Mouse (Mus musculus): ENCODE results near the gene Vsig2.

The Vsig2 gene

DNA sequence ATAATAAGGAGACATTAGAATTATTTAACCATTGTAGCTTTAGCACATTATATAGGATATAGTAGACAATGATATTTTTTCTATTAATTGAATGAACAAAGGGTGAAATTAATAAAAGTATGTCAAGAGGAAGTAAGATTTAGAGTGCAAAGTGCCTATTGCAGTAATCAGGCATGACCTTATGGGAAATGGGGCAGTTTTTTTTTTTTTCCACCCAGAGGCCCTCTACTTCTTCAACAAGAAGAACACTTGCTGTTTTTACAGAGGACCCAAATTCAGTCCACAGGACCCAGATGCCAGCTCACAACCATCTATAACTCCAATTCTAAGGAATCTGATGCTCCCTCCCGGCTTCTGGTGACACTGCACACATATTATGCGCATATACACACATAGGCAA is 21.6 kb downstream of the Vsig2 start:
- no peak for DNase-seq (ENCODE audit: low read depth, low spot score)

- DNase-seq (ENCODE audit: low read depth, low spot score) = no peak
Measured at GRCm38 (mm10) chr9:37563805-37564204, 24.8 kb downstream of the Vsig2 start.

- no peak for DNase-seq (ENCODE audit: low read depth, low spot score)
Measured at GRCm38 (mm10) chr9:37567019-37567418, 28.0 kb downstream of the Vsig2 start.

GRCm38 (mm10) chr9:37567454-37567853 is 28.4 kb downstream of the Vsig2 start:
- DNase-seq (ENCODE audit: low read depth, low spot score) = no peak

- DNase-seq (ENCODE audit: low read depth, low spot score) = no peak
Measured at GRCm38 (mm10) chr9:37567892-37568604, 29.0 kb downstream of the Vsig2 start.

DNA sequence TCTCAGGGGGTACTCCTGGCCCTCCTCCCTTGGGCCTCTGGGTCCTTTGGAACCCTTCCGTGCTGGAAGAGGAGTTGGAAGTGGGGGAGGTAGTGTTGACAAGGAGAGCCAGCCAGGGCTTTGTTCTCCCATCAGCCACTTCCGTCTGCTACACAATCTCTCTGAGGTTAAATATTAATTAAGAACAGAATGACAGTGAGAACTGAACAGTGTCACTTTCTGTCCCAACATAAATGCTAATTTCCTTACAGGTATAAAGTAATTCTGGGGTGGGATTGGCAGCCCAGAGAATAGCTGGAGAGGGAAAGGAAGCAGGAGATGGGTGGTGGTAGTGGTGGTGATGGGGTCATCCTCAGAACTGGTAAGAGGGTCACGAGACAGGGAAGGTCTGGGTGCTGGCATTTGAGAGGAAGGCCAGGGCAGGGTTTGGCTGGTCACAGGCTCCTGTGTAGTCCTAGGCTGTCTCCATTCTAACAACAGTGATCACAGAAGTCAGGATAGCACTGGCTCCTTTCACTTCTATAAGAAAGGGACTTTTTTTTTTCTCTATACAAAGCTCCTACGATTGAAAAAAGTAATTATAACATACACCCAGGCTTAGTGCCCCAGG is 29.7 kb downstream of the Vsig2 start:
- no peak for DNase-seq (ENCODE audit: low read depth, low spot score)

- no peak for DNase-seq (ENCODE audit: low read depth, low spot score)
Measured at GRCm38 (mm10) chr9:37569231-37569835, 30.3 kb downstream of the Vsig2 start.

- no peak for DNase-seq (ENCODE audit: low read depth, low spot score)
Measured at GRCm38 (mm10) chr9:37572204-37572876, 33.3 kb downstream of the Vsig2 start.

DNA sequence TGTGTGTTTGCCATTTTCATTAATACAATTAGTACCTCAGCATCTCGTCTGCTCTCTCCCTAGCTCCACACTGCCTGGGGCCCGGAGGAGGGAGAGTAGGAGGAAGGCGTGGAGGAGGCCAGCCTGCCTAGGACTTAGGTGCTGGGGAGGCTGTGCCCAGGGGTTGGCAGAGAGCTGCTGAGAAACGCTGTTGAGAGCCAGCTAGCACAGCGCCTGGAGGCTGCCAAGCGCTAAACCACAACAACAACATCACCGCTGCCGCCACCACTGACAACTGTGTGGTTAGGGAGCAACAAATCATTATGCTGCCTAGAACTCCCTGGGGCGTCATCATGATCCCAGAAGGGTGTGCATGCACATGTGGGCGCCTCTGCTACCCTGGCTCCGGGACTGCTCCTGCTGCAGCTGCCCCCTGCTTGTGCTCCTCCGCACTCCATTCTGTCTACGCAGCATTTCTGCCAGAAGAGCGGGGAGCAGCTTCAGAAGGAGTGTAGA is 37.4 kb downstream of the Vsig2 start:
- no peak for DNase-seq (ENCODE audit: low read depth, low spot score)

- DNase-seq (ENCODE audit: low read depth, low spot score) = no peak
Measured at GRCm38 (mm10) chr9:37583594-37583993, 44.5 kb downstream of the Vsig2 start.

DNA sequence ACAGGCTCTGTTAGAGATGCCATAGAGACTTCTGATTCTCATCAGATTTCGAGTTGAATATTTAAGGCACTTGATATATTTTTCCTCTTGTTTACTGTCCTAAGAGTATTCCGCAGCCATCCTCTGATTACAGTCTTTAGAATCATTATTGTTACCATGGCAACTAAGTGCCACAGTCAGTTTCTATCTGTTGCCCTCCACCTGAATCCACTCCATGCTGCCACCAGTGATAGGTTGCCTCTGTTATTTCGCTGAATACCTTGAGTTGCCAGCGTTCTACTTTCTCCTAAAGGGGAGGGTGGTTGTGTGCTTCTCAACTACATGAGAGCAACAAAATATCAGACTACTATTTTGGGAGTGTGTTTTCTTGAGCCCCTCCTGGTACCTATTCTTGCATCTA is 47.7 kb downstream of the Vsig2 start:
- DNase-seq (ENCODE audit: low read depth, low spot score) = no peak

GRCm38 (mm10) chr9:37590381-37590780 is 51.3 kb downstream of the Vsig2 start:
- DNase-seq (ENCODE audit: low read depth, low spot score) = no peak

- no peak for DNase-seq (ENCODE audit: low read depth, low spot score)
Measured at GRCm38 (mm10) chr9:37592025-37592424, 53.0 kb downstream of the Vsig2 start.

GRCm38 (mm10) chr9:37592633-37593032 is 53.6 kb downstream of the Vsig2 start:
- DNase-seq (ENCODE audit: low read depth, low spot score) = no peak

DNA sequence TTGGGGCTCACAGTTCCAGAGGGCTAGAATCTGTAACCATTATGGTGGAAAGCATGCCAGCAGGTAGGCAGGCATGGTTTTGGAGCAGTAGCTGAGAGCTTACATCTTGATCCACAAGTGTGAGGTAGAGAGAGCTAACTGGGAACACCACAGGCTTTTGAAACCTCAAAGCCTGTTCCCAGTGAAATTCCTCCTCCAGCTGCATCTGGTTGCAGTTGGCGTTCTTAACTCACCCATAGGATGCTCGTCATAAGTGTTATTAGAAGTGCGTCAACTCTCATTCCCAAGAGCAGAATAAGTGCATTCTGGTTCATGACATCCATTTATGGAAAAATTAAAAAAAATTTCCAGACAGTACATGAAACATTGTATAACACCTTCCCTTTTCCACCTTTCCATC is 54.6 kb downstream of the Vsig2 start:
- DNase-seq (ENCODE audit: low read depth, low spot score) = no peak
